Mouse (Mus musculus) heart, postnatal 0 days (tissue): ENCODE data around the gene Cchcr1. TPM values are rescaled to one million over a fixed set of nuclear protein-coding genes. Genes with fewer than 3 reads are reported as not detected.
"Not testable (repeated sequence)": the region's sequence is repeated elsewhere in the genome, so short reads cannot be mapped to it uniquely, and the experiment has no call there.

Experiments
- ATAC-seq: fragments of 200-750 bp; cut with Nextera tagmentation; 2 replicates; pipeline ENCODE4 v1.8.0; 2017; ENCODE audit warnings: low read depth, moderate number of reproducible peaks, moderate library complexity; ENCODE audit not compliant: insufficient read depth
- DNase-seq: peaks from one replicate; pipeline ENCODE4 v3.0.0-alpha.2; 2016; ENCODE audit warnings: low spot score
- H3K27ac ChIP-seq: fragments of 300-500 bp; sonication (generic); 2 replicates; pipeline ENCODE4 v1.5.1; 2014; ENCODE audit warnings: low read depth, mild to moderate bottlenecking
- H3K27me3 ChIP-seq: fragments of 300-500 bp; sonication (generic); 2 replicates; pipeline ENCODE4 v1.6.1; 2014; ENCODE audit warnings: low read length, mixed read lengths; ENCODE audit not compliant: control insufficient read depth, insufficient read depth
- H3K36me3 ChIP-seq: fragments of 300-500 bp; sonication (generic); replicated peaks from 2 replicates; pipeline ENCODE4 v1.6.1; 2014; ENCODE audit warnings: low read length, mixed read lengths; ENCODE audit not compliant: control insufficient read depth, insufficient read depth
- H3K4me1 ChIP-seq: fragments of 300-500 bp; sonication (generic); 2 replicates; pipeline ENCODE4 v1.6.1; 2014; ENCODE audit warnings: antibody characterized with exemption; ENCODE audit not compliant: control insufficient read depth, insufficient read depth
- H3K4me2 ChIP-seq: fragments of 300-500 bp; sonication (generic); 2 replicates; pipeline ENCODE4 v1.6.1; 2014; ENCODE audit warnings: low read depth, mild to moderate bottlenecking, low read length, moderate library complexity
- H3K4me3 ChIP-seq: fragments of 300-500 bp; sonication (generic); 2 replicates; pipeline ENCODE4 v1.5.1; 2014; ENCODE audit warnings: low read depth, low read length
- H3K9ac ChIP-seq: fragments of 300-500 bp; sonication (generic); replicated peaks from 2 replicates; pipeline ENCODE4 v1.6.1; 2014; ENCODE audit warnings: low read depth, low read length, mixed read lengths
- H3K9me3 ChIP-seq: fragments of 300-500 bp; sonication (generic); replicated peaks from 2 replicates; pipeline ENCODE4 v1.6.1; 2016; ENCODE audit warnings: low read length; ENCODE audit not compliant: control insufficient read depth
- CTCF ChIP-seq: IDR thresholded peaks from 2 replicates; pipeline ENCODE4 v1.5.1; 2016; ENCODE audit warnings: antibody characterized with exemption, control low read depth, low read depth
- EP300 ChIP-seq: IDR thresholded peaks from 2 replicates; pipeline ENCODE4 v1.6.1; 2016; ENCODE audit warnings: antibody characterized with exemption, low read depth
- WGBS: fragments of 180-500 bp; shearing (Covaris S2); extraction: QIAGEN DNeasy Blood & Tissue Kit; methylation state at CpG from one replicate; pipeline ENCODE4 v1.1.7; 2014; 5-methylcytosine and 5-hydroxymethylcytosine counted together
- polyA plus RNA-seq: library from polyadenylated mRNA; unstranded; fragments of >200 nt; fragmentation: Nextera tagmentation; extraction: Ambion mirVana; gene quantifications from 2 replicates; pipeline ENCODE4 v1.2.1, GENCODE M21; 2015
- total RNA-seq: library from RNA; depleted of rRNA; stranded (reverse); fragments of >200 nt; gene quantifications from 2 replicates; pipeline ENCODE4 v1.2.3, GENCODE M21; 2014; ENCODE audit warnings: low replicate concordance; rRNA removed

Cchcr1 gene
- total RNA-seq (4.8 and 30.8 TPM in 2 replicates), polyA plus RNA-seq (4.5 and 4.8 TPM in 2 replicates)

DNA sequence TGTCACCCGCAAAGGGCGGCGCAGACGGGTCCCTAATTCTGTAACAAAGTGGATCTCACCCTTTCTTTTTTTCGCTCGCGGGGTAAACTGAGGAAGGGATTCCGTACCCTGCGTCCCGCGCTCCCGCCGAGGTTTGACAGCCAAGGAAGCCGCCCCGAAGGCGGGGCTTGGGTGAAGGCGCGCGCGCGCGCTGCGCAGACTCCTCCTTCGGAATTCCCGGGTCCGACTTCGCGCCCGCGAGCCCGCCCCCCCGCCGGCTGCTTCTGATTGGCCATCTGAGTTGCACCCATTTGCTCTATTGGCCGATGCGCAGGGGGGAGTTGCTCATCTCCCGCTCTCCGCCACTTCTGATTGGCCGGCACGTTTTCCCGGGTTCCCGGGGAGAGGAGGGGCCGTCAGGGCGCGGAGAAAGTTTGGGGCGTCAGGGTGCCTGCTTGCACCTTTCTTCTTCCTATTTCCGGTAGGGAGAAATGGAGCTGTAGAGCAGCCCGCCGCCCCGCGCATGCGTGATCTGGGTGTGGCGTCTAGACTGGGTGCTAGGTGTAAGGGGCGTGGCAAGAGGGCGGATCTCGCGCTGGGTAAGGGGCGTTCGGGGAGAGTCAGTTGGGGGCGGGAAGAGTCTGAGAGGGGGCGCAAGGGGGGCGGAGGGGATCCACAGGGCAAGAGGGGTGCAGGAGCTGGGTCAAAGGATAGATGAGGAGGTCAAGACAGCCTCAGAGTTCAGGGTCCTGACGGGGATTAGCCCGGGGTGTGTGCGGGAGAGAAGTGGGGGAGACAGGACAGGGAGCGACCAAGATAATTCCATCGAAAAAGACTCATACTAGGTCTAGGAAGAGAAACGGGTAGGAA lies at the start of gene Cchcr1, which contains the start of gene Tcf19:
TSS of gene Cchcr1 (plus strand) at position 449 of the 849 bp plus-strand sequence.
TSS of gene Tcf19 (minus strand) at position 173 of the 849 bp plus-strand sequence.
- DNase-seq = peak; percentile 98
- Histone ChIP-seq H3K27me3 (no peaks in the 10 kb centered on the region), H3K9ac (peak within 1 kb of the TSS; percentile 64), H3K4me1 (peaks cover 21% of the 10 kb centered on the region), H3K36me3 (peaks cover 12% of the 10 kb centered on the region; the same call in 1 of the 2 replicates), H3K4me2 (peak within 1 kb of the TSS; percentile 84), H3K27ac (peak within 1 kb of the TSS; percentile 52), H3K4me3 (peak within 1 kb of the TSS; percentile 64), H3K9me3 (no peaks in the 10 kb centered on the region)
- ATAC-seq = peak; percentile 94
- TF ChIP-seq EP300 (peak; percentile 95), CTCF (no peak)
- WGBS = under 1% methylated on average over 66 of the region's 67 CpGs

DNA sequence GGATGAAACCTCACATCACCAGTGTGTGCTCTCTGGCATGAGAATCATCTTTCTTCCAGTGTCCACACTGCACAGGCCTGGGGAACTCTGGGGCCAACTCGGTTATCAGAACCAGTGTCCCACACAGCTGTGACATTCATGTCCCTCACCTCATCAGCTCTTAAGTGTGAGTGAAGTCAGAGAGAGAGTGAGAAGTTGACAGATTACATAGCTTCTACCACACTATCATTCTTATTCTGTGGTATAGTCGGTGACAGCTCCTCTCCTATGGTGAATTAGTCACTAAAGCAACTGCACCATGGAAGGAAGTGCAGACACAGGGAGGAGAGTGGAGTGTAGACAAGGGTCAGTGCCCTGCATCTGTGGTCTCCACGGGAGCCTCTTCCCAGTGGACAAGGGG lies 48.0 kb upstream of the Cchcr1 start:
- peak; percentile 5 for DNase-seq
- H3K4me3 ChIP-seq, H3K4me1 ChIP-seq, H3K9ac ChIP-seq, H3K27ac ChIP-seq, H3K4me2 ChIP-seq, H3K9me3 ChIP-seq, H3K36me3 ChIP-seq, ATAC-seq: not testable (repeated sequence)
- H3K27me3 ChIP-seq = peaks cover 18% of the 10 kb centered on the region
- 31% methylated on average over 3 of the region's 3 CpGs for WGBS

DNA sequence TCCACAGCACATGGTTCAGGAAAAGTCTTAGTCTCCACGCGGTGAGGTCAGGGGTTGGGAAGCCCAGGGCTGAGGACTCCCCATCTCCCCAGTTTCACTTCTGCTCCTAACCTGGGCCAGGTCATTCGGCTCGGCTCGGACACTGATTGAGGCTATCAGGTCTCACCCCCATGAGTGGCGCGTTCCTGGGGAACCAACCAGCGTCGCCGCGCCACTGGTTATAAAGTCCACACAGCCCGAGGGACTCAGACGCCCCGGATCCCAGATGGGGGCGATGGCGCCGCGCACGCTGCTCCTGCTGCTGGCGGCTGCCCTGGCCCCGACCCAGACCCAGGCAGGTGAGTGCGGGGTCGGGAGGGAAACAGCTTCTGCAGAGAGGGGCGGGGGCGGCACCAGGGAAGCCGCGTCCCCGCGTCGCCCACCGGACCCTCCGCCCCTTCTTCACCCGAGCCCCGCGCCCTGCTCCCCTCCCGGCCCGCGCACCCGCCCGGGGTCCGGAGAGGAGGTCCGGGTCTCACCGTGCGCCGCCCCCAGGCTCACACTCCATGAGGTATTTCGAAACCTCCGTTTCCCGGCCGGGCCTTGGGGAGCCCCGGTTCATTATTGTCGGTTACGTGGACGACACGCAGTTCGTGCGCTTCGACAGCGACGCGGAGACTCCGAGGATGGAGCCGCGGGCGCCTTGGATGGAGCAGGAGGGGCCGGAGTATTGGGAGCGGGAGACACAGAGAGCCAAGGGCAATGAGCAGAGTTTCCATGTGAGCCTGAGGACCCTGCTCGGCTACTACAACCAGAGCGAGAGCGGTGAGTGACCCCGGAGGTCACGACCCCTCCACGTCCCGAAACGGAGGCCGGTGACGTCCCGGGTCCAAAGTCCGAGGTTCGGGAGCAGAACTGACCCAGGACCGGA lies 46.8 kb upstream of the Cchcr1 start, which contains the start of gene H2-Q10:
TSS of gene H2-Q10 (plus strand) at position 248 of the 910 bp plus-strand sequence.
- Histone ChIP-seq H3K4me3 (peak within 1 kb of the TSS; percentile 54), H3K9ac (no peak within 1 kb of the TSS), H3K9me3 (no peaks in the 10 kb centered on the region), H3K27me3 (peaks cover 18% of the 10 kb centered on the region), H3K36me3 (no peaks in the 10 kb centered on the region), H3K4me2 (peak within 1 kb of the TSS; percentile 82), H3K27ac (no peak within 1 kb of the TSS), H3K4me1 (peaks cover 6% of the 10 kb centered on the region; the same call in 1 of the 2 replicates)
- DNase-seq (no peak), ATAC-seq (no peak)
- 3% methylated on average over 63 of the region's 80 CpGs for WGBS
- TF ChIP-seq EP300 = no peak
- no peak for TF ChIP-seq CTCF

DNA sequence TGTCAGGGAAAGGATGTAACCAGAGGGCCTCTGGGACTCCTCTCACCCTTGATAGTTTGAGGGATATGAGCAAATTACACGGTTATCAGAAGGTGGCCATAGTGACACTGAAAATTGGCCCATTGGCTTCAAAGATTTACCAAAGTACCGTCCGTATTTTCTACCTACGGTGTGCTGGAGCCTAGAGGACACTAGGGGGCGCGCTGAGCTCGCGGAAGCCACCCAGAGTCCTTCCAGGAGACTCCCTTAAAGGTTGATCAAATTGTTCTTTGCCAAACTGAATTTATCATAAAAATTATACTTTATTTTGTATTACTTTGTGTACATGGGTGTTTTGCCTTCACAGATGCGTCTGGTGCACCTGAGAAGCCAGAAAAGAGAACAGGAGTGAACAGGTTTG lies 32.8 kb upstream of the Cchcr1 start:
- Histone ChIP-seq H3K9ac (no peak overlapping the region), H3K27ac (no peak overlapping the region), H3K9me3 (no peaks in the 10 kb centered on the region), H3K4me2 (no peak overlapping the region), H3K4me1 (no peaks in the 10 kb centered on the region), H3K27me3 (no peaks in the 10 kb centered on the region), H3K4me3 (no peak overlapping the region), H3K36me3 (no peaks in the 10 kb centered on the region)
- no peak for TF ChIP-seq EP300
- TF ChIP-seq CTCF = peak; percentile 86
- peak; percentile 55 for DNase-seq
- WGBS = 1% methylated on average over 9 of the region's 9 CpGs
- ATAC-seq = peak; percentile 66

DNA sequence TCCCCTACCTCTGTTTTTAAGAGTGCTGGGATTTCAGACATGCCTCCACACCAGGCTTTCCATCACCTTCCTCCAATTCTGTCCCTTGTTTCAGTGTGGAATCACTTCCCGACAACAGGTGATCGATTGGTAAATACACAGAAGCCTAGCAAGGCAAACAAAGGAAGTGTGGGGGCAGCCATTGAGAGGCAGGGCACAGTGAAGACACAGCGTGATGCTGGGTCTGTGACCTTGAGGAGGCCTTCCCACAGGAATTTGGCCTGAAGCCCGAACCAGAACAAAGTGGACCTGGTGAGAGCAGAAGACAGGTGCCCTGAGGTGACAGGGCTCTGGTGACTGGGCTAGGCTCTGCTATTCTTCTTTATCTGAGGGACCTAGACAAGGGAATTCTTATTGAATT lies 31.2 kb upstream of the Cchcr1 start:
- Histone ChIP-seq H3K4me2 (no peak overlapping the region), H3K27me3 (no peaks in the 10 kb centered on the region), H3K27ac (peak overlapping the region; percentile 60), H3K9me3 (no peaks in the 10 kb centered on the region), H3K4me1 (no peaks in the 10 kb centered on the region), H3K36me3 (no peaks in the 10 kb centered on the region), H3K4me3 (no peak overlapping the region), H3K9ac (no peak overlapping the region)
- DNase-seq (peak; percentile 84), ATAC-seq (peak; percentile 89)
- 36% methylated on average over 4 of the region's 4 CpGs for WGBS
- TF ChIP-seq EP300 (no peak), CTCF (no peak)
